Mouse (Mus musculus) heart, embryonic 10.5 days (tissue): ENCODE results near the gene Fmnl2. TPM values are rescaled to one million over a fixed set of nuclear protein-coding genes. Genes with fewer than 3 reads are reported as not detected.

ENCODE experiments used
- DNase-seq: peaks from one replicate; pipeline ENCODE4 v3.0.0-alpha.2; 2017; ENCODE audit warnings: low spot score
- H3K27ac ChIP-seq: fragments of 300-500 bp; sonication (generic); 2 replicates; pipeline ENCODE4 v1.5.1; 2016; ENCODE audit warnings: mild to moderate bottlenecking
- H3K27me3 ChIP-seq: fragments of 300-500 bp; sonication (generic); 2 replicates; pipeline ENCODE4 v1.6.1; 2016; ENCODE audit warnings: mild to moderate bottlenecking; ENCODE audit not compliant: poor library complexity, insufficient read depth, severe bottlenecking
- H3K36me3 ChIP-seq: fragments of 300-500 bp; sonication (generic); 2 replicates; pipeline ENCODE4 v1.6.1; 2016; ENCODE audit warnings: mild to moderate bottlenecking, moderate library complexity
- H3K4me1 ChIP-seq: fragments of 300-500 bp; sonication (generic); 2 replicates; pipeline ENCODE4 v1.6.1; 2016; ENCODE audit warnings: mild to moderate bottlenecking
- H3K4me3 ChIP-seq: fragments of 300-500 bp; sonication (generic); 2 replicates; pipeline ENCODE4 v1.5.1; 2016; ENCODE audit warnings: mild to moderate bottlenecking, moderate library complexity
- H3K9me3 ChIP-seq: fragments of 300-500 bp; sonication (generic); 2 replicates; pipeline ENCODE4 v1.6.1; 2016; ENCODE audit warnings: mild to moderate bottlenecking, moderate library complexity
- WGBS: fragments of 180-500 bp; shearing (Covaris S2); methylation state at CpG from one replicate; pipeline ENCODE4 v1.1.7; 2016; 5-methylcytosine and 5-hydroxymethylcytosine counted together
- polyA plus RNA-seq: library from polyadenylated mRNA; unstranded; fragments of >200 nt; fragmentation: Nextera tagmentation; extraction: Ambion mirVana; gene quantifications from 2 replicates; pipeline ENCODE4 v1.2.1, GENCODE M21; 2016

Fmnl2 gene
- polyA plus RNA-seq, 1 experiment from 2014 or later = 2.5 TPM

DNA sequence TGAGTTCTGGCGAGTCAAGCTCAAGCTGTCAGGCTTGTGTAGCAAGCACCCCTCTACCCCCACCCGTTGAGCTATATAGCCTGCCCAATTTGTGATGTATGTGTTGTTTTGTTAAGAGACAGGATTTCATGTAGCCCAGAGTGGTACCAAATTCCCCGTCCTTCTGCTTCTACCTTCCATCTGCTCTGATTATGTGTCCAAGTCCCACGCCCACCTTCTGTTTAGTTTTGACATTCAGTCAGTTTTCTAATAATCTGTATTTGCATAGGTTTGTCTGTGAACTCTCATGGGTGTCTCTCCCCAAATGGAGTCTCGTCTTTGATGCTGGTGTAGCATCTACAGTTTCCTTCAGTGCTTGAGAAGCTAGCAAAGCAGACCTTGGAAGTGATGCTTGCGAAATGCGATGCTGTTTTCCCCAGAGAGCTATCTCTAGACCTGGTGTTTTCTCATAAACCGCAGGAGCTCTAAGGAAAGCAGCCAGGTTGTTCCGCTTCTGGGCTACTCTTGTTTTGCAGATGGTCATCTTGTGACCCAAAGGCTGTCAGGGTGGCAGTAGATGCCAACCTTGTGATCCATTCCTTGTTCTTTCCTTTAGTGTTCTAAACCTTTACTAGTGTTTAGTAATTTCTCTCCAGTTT is 203.8 kb downstream of the Fmnl2 start:
- H3K36me3 ChIP-seq = no peaks in the 10 kb centered on the region
- 83% methylated on average over 9 of the region's 9 CpGs for WGBS
- H3K27ac ChIP-seq = no peak overlapping the region
- no peak for DNase-seq
- no peaks in the 10 kb centered on the region for H3K9me3 ChIP-seq
- no peaks in the 10 kb centered on the region for H3K4me1 ChIP-seq
- H3K27me3 ChIP-seq = no peaks in the 10 kb centered on the region
- H3K4me3 ChIP-seq = no peak overlapping the region

DNA sequence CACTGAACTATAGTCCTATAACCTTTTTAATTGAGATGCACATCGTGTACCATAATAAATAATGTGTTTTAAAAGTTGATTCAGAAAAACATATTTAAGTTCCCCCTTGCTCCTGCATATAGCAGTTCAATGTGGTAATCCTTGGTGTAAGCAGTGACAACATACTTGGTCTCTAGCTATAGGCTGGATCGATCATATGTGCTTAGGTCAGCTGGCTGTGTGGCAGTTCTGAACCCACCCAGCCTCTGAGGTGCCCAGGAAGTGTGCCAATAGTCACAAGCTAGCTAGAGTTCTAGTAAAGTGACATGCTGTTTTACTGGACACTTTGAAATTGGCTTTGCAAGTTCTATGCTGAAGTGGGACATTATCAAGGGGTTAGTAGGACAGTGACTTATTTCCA is 209.3 kb downstream of the Fmnl2 start:
- H3K4me1 ChIP-seq = no peaks in the 10 kb centered on the region
- H3K27ac ChIP-seq = no peak overlapping the region
- H3K27me3 ChIP-seq = no peaks in the 10 kb centered on the region
- DNase-seq = no peak
- 82% methylated on average over 2 of the region's 2 CpGs for WGBS
- H3K9me3 ChIP-seq = no peaks in the 10 kb centered on the region
- H3K36me3 ChIP-seq = no peaks in the 10 kb centered on the region
- no peak overlapping the region for H3K4me3 ChIP-seq

DNA sequence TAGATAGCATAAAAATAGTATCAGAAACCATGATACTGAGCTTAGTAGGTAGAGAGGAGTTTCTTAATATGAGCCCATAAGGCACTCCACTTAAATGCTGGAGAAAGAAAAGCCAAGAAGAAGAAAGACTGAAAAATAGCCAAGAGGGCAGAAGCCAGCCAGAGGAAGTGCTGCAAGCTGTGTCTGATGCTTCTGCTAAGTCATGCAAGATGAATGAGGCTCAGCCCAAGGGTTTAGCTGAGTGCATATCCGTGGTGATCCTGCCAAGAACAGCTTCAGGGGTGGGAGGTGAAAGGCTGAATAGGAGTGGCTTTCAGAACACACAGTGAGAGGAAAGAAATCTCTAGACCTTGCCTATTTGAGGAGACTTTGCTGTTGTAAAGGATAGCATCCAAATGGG is 212.9 kb downstream of the Fmnl2 start:
- no peak for DNase-seq
- 28% methylated on average over 1 of the region's 1 CpGs for WGBS

DNA sequence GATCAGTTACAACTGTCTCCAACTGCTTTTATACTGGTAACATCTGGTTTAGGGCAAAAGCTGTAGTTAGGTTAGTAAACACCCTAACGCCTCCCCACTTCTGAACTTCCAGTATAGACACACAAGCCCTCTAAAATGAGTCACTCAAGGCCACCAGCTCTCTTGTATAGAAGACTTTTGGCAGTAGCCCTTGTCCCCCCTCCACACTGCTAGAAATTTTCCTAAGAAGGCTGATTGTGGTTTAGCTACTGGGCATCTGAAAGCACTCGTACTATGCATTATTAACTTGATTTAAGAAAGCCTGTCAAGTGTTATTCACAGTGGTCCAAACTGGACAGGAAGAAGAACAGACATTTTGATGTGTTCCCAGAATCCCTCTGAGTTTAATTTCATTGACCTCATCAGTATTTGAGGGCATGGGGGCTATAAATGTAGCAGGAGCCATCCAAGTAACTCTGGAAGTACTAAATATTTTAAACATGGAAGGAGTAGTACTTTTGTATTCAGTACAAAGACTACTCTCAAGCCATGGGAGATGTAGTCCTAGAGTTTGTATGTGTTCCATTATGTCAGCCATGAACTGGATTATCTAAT is 222.1 kb downstream of the Fmnl2 start:
- DNase-seq = no peak
- 85% methylated on average over 2 of the region's 2 CpGs for whole genome bisulfite sequencing
- no peak overlapping the region for H3K27ac ChIP-seq
- no peaks in the 10 kb centered on the region for H3K9me3 ChIP-seq
- H3K36me3 ChIP-seq = no peaks in the 10 kb centered on the region
- H3K4me3 ChIP-seq = no peak overlapping the region
- no peaks in the 10 kb centered on the region for H3K27me3 ChIP-seq
- no peaks in the 10 kb centered on the region for H3K4me1 ChIP-seq

More for the DNA sequence above, 212.9 kb downstream of the Fmnl2 start:
- H3K4me1 ChIP-seq = no peaks in the 10 kb centered on the region
- H3K27ac ChIP-seq = no peak overlapping the region
- H3K27me3 ChIP-seq = no peaks in the 10 kb centered on the region
- H3K36me3 ChIP-seq = no peaks in the 10 kb centered on the region
- no peak overlapping the region for H3K4me3 ChIP-seq
- no peaks in the 10 kb centered on the region for H3K9me3 ChIP-seq

DNA sequence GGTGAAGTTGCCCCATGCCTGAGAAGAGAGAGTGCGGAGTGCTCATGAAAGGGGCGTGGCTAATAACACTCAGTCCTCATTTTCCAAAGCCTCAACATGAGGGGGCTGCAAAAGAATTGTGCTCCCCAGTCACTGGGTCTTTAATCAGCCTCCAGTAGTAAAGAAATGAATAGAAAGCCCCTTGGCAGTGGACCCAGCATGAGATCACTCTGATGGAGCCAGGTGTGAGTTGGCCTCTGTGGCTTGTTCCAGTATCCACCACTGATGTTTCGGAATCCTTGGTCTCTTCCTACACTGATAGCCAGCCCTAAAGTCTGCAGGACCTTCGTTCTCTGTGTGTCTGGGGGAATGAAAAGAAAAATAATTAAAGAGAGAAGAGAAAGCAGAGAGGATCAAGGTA is 224.4 kb downstream of the Fmnl2 start:
- 86% methylated on average over 4 of the region's 4 CpGs for WGBS

DNA sequence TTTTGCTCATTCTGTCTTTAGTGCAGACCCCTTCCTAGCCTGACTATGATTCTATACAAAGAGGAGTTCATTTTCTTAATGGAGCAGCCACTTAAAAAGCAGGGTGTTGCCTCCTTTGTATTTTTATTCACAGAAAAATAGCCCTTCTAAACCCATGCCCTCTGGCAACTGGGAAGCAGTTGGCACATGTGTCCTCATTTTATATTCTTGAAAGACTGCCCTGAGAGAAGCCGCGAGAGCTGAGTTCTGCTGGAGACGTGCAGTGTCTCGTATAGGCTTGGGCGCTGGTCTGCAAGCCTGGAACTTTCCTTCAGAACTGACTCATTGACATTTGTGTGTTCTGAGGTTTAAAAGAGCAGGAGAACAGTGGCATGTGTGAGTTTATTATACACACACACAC is 224.8 kb downstream of the Fmnl2 start:
- 85% methylated on average over 5 of the region's 5 CpGs for whole genome bisulfite sequencing
- Histone ChIP-seq H3K4me1 (no peaks in the 10 kb centered on the region), H3K4me3 (no peak overlapping the region), H3K27me3 (no peaks in the 10 kb centered on the region), H3K27ac (no peak overlapping the region), H3K9me3 (no peaks in the 10 kb centered on the region), H3K36me3 (no peaks in the 10 kb centered on the region)
- no peak for DNase-seq

More for the DNA sequence above, 224.4 kb downstream of the Fmnl2 start:
- Histone ChIP-seq H3K4me3 (no peak overlapping the region), H3K27ac (no peak overlapping the region), H3K4me1 (no peaks in the 10 kb centered on the region), H3K9me3 (no peaks in the 10 kb centered on the region), H3K27me3 (no peaks in the 10 kb centered on the region), H3K36me3 (no peaks in the 10 kb centered on the region)
- DNase-seq = no peak

DNA sequence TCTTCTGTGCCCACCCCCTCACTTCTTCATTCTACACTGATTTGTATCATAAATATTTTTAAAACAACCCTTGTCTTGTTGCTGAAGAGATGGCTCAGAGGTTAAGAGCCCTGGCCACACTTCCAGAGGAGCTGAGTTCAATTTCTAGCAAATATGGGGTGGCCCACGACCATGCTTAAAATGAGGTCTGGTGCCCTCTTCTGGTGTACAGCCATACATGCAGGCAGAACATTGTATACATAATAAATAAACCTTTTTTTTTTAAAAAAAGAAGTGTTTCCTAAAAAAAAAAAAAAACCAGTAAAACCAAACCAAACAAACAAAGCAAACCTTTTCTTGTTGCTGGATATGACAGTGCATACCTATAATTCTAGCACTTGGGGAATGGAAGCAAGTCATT is 225.6 kb downstream of the Fmnl2 start:
- H3K27me3 ChIP-seq = no peaks in the 10 kb centered on the region
- no peaks in the 10 kb centered on the region for H3K4me1 ChIP-seq
- no peak overlapping the region for H3K4me3 ChIP-seq
- WGBS = 28% methylated on average over 1 of the region's 1 CpGs
- H3K9me3 ChIP-seq = no peaks in the 10 kb centered on the region
- no peak overlapping the region for H3K27ac ChIP-seq
- no peak for DNase-seq
- H3K36me3 ChIP-seq = no peaks in the 10 kb centered on the region

DNA sequence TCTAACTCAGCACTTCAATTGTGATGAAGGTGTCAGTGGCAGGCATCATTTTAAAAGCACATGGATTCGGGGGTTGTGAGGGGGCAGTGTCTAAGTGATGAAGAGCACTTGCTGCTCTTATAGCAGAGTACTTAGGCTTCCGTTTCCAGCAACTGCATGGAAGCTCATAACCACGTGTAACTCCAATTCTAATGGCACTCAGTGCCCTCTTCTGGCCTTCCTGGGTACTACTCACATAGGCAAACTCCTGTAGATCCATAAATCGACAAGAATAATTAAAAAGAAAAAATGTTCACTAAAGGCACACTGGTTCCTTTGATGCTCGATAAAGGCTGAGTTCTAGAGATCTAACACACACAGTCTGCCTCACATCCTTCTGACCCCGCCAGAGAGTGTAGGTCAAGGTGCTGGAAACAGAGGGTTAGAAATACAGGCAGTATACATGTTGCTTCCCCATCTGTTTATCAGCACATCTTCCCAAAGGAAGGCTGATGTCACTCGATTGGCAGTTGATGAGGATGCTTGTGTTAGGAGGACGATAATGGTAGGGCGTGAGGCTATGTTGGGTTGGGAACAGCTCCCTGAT is 228.1 kb downstream of the Fmnl2 start:
- DNase-seq = no peak
- no peaks in the 10 kb centered on the region for H3K27me3 ChIP-seq
- H3K4me3 ChIP-seq = no peak overlapping the region
- no peaks in the 10 kb centered on the region for H3K36me3 ChIP-seq
- no peak overlapping the region for H3K27ac ChIP-seq
- H3K9me3 ChIP-seq = no peaks in the 10 kb centered on the region
- WGBS = 50% methylated on average over 9 of the region's 9 CpGs
- H3K4me1 ChIP-seq = no peaks in the 10 kb centered on the region

DNA sequence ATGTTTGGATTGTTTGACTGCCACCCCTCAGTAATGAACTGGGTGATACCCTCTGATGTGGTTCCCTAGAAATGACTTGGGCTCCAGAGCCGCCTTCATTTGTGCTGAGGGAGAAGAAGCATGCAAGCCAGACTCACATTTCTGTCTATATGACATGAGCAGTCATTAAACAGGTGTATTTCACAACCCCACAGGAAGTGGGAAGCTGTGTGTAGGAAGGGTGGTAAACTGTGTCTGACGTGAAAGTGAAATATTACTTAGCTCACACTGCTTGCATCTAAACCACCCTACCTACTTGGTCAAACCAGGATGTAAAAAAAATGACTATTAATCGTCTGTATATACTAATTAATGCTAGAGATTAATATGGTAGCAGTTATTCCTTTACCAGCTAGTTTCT is 231.1 kb downstream of the Fmnl2 start:
- Histone ChIP-seq H3K4me3 (no peak overlapping the region), H3K9me3 (no peaks in the 10 kb centered on the region), H3K4me1 (no peaks in the 10 kb centered on the region), H3K27ac (no peak overlapping the region), H3K27me3 (no peaks in the 10 kb centered on the region), H3K36me3 (no peaks in the 10 kb centered on the region)
- DNase-seq = no peak
- WGBS = 86% methylated on average over 3 of the region's 3 CpGs

DNA sequence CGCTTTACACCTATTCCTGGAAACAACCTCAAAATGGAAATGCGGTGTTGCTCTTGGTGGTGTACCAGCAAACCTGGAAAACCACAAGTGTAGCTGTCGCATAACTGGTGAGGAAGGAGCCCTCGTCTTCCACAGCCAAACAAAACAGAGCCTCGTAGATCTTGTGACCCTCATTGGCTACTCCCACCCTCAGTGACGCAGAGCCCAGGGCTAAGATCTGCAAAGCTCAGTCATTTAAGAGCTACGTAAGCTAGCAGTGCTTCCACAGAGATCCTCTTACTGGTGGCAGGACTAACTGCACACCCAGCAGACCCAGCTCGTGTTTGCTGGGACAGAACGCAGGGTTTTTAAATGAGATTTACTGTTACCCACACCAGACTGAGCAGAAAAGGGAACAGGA is 237.4 kb downstream of the Fmnl2 start:
- H3K4me3 ChIP-seq = no peak overlapping the region
- H3K27me3 ChIP-seq = no peaks in the 10 kb centered on the region
- no peaks in the 10 kb centered on the region for H3K4me1 ChIP-seq
- DNase-seq = no peak
- H3K36me3 ChIP-seq = no peaks in the 10 kb centered on the region
- 85% methylated on average over 9 of the region's 9 CpGs for WGBS
- H3K9me3 ChIP-seq = no peaks in the 10 kb centered on the region
- H3K27ac ChIP-seq = no peak overlapping the region

DNA sequence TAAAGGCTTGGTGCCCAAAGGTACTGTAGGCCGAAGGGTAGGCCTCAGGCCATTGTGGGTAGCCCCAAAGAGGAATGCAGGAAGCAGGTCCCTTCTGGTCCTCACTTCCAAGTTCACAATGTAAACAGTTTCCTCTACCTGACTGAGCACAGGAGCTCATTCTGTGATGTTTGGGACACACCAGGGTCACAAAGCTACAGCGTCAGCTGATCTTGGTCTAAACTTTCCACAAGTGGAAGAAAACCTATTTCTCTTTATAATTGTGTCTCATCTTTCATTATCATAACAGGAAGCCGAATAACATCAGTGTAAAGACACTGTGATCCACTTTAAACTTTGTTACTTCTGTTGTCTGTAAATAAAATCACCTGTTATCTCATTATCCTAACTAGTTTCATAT is 237.8 kb downstream of the Fmnl2 start:
- Histone ChIP-seq H3K27ac (no peak overlapping the region), H3K9me3 (no peaks in the 10 kb centered on the region), H3K4me3 (no peak overlapping the region), H3K4me1 (no peaks in the 10 kb centered on the region), H3K36me3 (no peaks in the 10 kb centered on the region), H3K27me3 (no peaks in the 10 kb centered on the region)
- no peak for DNase-seq
- 84% methylated on average over 3 of the region's 3 CpGs for WGBS

DNA sequence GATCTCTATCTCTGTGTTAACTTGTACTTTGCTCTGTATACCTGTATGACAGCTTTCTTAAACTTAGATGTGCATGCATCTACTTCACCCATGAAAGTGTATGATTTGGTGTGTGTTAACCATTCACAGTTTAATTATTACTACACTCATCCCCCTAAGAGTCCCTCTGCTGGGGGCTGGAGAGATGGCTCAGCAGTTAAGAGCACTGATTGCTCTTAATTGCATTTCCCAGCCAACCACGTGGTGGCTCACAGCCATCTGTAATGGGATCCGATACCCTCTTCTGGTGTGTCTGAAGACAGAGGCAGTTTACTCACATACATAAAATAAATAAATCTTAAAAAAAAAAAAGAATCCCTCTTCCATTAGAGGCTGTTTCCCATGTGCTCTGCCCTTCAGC is 242.4 kb downstream of the Fmnl2 start:
- Histone ChIP-seq H3K9me3 (no peaks in the 10 kb centered on the region), H3K4me3 (no peak overlapping the region), H3K4me1 (no peaks in the 10 kb centered on the region), H3K27ac (no peak overlapping the region), H3K27me3 (no peaks in the 10 kb centered on the region), H3K36me3 (no peaks in the 10 kb centered on the region)
- WGBS = 51% methylated on average over 2 of the region's 2 CpGs
- no peak for DNase-seq

DNA sequence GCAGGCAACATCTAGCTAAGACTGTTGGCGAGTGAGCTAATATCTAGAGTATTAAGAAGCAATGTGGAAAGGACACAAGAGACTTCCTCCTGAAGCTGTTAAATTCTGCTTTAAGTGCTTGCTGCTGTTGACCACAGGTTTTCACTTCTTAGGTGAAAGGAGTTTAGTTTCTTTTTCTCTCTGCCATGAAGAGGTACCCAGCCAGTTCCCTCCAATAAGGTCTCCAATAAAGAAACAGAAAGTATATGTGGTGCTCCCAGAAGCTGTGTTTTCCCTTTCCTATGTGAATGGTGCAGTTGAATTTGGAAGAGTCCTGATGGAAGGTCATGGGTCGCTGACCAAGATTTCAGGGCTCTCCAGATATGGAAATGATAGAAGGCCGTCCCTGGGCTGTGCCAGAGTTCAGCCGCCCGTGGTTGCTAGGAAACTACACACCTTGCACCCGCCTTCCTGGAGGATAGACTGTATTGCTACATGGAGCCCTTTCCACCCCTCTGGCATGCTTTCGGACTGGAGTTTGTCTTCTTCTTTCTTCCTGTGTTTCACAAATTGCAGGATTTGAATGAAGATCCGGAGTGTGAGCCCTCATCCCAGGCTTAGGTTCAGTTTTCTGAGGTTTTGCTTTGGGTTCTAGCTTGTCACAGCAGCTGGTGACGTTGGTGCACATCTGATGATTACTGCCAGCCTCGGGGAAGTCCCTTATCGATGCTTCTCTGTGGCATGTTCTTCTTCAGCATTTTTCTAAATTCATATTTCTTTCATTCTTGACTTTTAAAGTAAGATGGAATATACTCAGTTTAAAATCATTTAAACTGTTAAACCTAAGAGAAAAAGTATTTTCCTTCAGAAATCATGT is 244.5 kb downstream of the Fmnl2 start:
- WGBS = 83% methylated on average over 11 of the region's 11 CpGs
- no peaks in the 10 kb centered on the region for H3K27me3 ChIP-seq
- H3K9me3 ChIP-seq = no peaks in the 10 kb centered on the region
- no peak overlapping the region for H3K4me3 ChIP-seq
- no peak overlapping the region for H3K27ac ChIP-seq
- 0 out of 2 replicates have a peak, but pooled peaks cover 4% of the 10 kb centered on the region for H3K36me3 ChIP-seq
- DNase-seq = no peak
- H3K4me1 ChIP-seq = no peaks in the 10 kb centered on the region
